Mouse (Mus musculus) neutrophil, adult 65 days (primary cell): ENCODE measurements around the gene Rabggtb. TPM values are rescaled to one million over a fixed set of nuclear protein-coding genes. Genes with fewer than 3 reads are reported as not detected.

Experiments used
- total RNA-seq: library from RNA; stranded (reverse); gene quantifications from 2 replicates; pipeline ENCODE4 v1.2.4, GENCODE M21; 2023

Gene Rabggtb
- 22.8 and 27.3 TPM in 2 replicates for total RNA-seq

GRCm38 (mm10) chr3:153912546-153913509 is at the start of gene Rabggtb:
TSS of gene Rabggtb (minus strand) at chr3:153913009.

GRCm38 (mm10) chr3:153944335-153944990 is 31.7 kb upstream of the Rabggtb start, which contains the start of gene Acadm:
TSS of gene Acadm (minus strand) at chr3:153944632.

DNA sequence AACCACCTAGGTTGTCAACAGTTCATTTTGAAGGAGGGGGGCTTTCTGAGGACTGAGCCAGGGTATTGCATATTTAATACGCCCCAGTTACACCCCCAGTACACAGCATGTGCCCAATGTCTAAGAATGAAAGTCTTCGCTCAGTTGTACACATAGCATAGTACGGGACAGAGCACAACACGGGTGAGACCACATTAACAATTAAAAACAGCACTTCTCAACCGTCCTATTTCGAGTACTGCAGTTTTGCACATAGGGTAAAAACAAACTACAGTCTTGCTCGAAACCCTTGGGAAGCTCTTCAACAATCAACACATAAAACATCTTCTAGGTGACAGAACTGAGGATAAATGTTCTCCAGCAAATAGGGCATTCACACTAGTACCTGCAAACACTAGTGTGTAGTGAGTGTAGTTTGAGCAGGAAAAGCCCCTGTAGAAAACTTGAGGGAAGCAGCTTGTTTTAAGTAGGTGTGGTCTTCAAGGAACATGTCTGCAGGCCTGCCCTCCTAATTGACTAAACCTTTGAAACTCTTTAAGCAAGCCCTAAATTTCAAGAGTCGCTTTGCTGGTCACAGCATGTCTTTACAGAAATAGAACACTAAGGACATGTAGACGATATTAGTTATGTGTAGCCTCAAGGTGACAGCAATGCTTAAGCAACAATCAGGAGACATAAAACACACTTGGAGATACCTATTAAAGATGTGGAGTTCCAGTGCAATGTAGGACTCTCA is 6.5 kb downstream of the Rabggtb start, which contains the start of gene Msh4:
Gene Msh4 (minus strand): TSS at position 3 of the 736 bp plus-strand sequence.

Other genes with a start within 250 kb of the Rabggtb start
- 0.27 and 1.2 TPM in 2 replicates for gene St6galnac3, start 187.8 kb downstream of the Rabggtb start, total RNA-seq
- not detected in 2 replicates for gene Asb17, start 68.8 kb downstream of the Rabggtb start, total RNA-seq
- gene Msh4, start 6.9 kb downstream of the Rabggtb start, total RNA-seq, result 0.18 and 0.22 TPM in 2 replicates
- gene Acadm, start 31.6 kb upstream of the Rabggtb start, total RNA-seq, result 24.6 and 36.3 TPM in 2 replicates
- not detected in 2 replicates for gene Slc44a5, start 60.4 kb upstream of the Rabggtb start, total RNA-seq